In genomic region chr5:75185584-75185983, GRCm38 (mm10) we compare ENCODE assay signal across 17 mouse cellular contexts. TPM values are rescaled to one million over a fixed set of nuclear protein-coding genes. Genes with fewer than 3 reads are reported as not detected.
DNase-seq lines count a peak whose midpoint lies in the region; ATAC-seq and TF ChIP-seq lines count a peak whose summit lies in the region.
"Had no signal": no experiment of that assay in that cellular context is flagged by ENCODE, and none has a peak within 500 bp of the region (broad histone marks: within the 10 kb centered on the region; RNA-seq: fewer than 3 reads in every experiment).

No protein-coding gene starts in this region.

- TF ChIP-seq POLR2A in kidney, adult 2 months (IDR thresholded peaks at IDR 0.05; ENCODE audit: low read depth, low read length), result no peak

- 68% methylated on average over 7 of the region's 7 CpGs for WGBS in kidney, adult 2 months
- WGBS in stomach, embryonic 15.5 days, result 66% methylated on average over 7 of the region's 7 CpGs

- no peak overlapping the region for H3K4me2 ChIP-seq in stomach, embryonic 15.5 days
- H3K4me2 ChIP-seq: embryonic facial prominence, embryonic 12.5 days; forebrain, embryonic 12.5 days; hindbrain, embryonic 15.5 days; limb, embryonic 15.5 days; midbrain, embryonic 15.5 days; neural tube, embryonic 12.5 days had no signal

- no peaks in the 10 kb centered on the region for H3K9me3 ChIP-seq in stomach, embryonic 15.5 days
- H3K9me3 ChIP-seq: embryonic facial prominence, embryonic 12.5 days; forebrain, embryonic 12.5 days; hindbrain, embryonic 15.5 days; limb, embryonic 15.5 days; midbrain, embryonic 15.5 days; neural tube, embryonic 12.5 days had no signal

- ATAC-seq in stomach, embryonic 15.5 days (ENCODE audit: insufficient read depth, low FRiP score, low read depth), result peak; percentile 31; the same call in 1 of the 2 replicates
- ATAC-seq: midbrain, embryonic 15.5 days had no signal

- no peak for TF ChIP-seq CTCF in kidney, adult 2 months (conservative IDR thresholded peaks at IDR 0.05; ENCODE audit: insufficient read depth, insufficient read length, low read depth, low read length)

- H3K9ac ChIP-seq in stomach, embryonic 15.5 days, result no peak overlapping the region
- H3K9ac ChIP-seq: embryonic facial prominence, embryonic 12.5 days; forebrain, embryonic 12.5 days; hindbrain, embryonic 15.5 days; limb, embryonic 15.5 days; midbrain, embryonic 15.5 days; neural tube, embryonic 12.5 days had no signal

- H3K4me1 ChIP-seq in kidney, adult 2 months (ENCODE audit: control insufficient read depth, insufficient read depth, low read length), result no peaks in the 10 kb centered on the region
- no peaks in the 10 kb centered on the region; the same call in 1 of the 2 replicates for H3K4me1 ChIP-seq in stomach, embryonic 15.5 days
- H3K4me1 ChIP-seq: embryonic facial prominence, embryonic 12.5 days; forebrain, embryonic 12.5 days; limb, embryonic 15.5 days; midbrain, embryonic 15.5 days had no signal

- no peaks in the 10 kb centered on the region for H3K27me3 ChIP-seq in kidney, adult 2 months (replicated peaks; ENCODE audit: control insufficient read depth, insufficient read depth, low read length)
- no peaks in the 10 kb centered on the region for H3K27me3 ChIP-seq in stomach, embryonic 15.5 days (replicated peaks)
- H3K27me3 ChIP-seq: embryonic facial prominence, embryonic 12.5 days; forebrain, embryonic 12.5 days; hindbrain, embryonic 15.5 days; limb, embryonic 15.5 days; midbrain, embryonic 15.5 days; neural tube, embryonic 12.5 days had no signal

- DNase-seq in kidney, adult 2 months, result peak; percentile 7
- DNase-seq in kidney, adult 11 months, result no peak
- peak; percentile 42 for DNase-seq in lung, postnatal 10 days
- no peak for DNase-seq in lung, postnatal 4 days
- peak; percentile 66 for DNase-seq in fibroblast of lung, adult 2 months (ENCODE audit: low read depth)
- no peak for DNase-seq in ovary, adult 18-20 months (ENCODE audit: low spot score)
- DNase-seq in natural killer cell, adult 2 months (ENCODE audit: low spot score in 2 of 2), result no peak
- DNase-seq: adrenal gland, postnatal 10 days; right cerebral cortex, postnatal 4 days; thymus, postnatal 4 days had no signal

- no peak overlapping the region for H3K4me3 ChIP-seq in kidney, adult 2 months (ENCODE audit: insufficient read depth, low read depth, low read length)
- no peak overlapping the region for H3K4me3 ChIP-seq in stomach, embryonic 15.5 days (replicated peaks)
- H3K4me3 ChIP-seq: embryonic facial prominence, embryonic 12.5 days; forebrain, embryonic 12.5 days; hindbrain, embryonic 15.5 days; limb, embryonic 15.5 days; midbrain, embryonic 15.5 days; neural tube, embryonic 12.5 days had no signal

- H3K36me3 ChIP-seq in kidney, adult 2 months (ENCODE audit: control insufficient read depth, insufficient read depth, low read length), result no peaks in the 10 kb centered on the region
- H3K36me3 ChIP-seq in stomach, embryonic 15.5 days, result 0 out of 2 replicates have a peak, but pooled peaks cover 18% of the 10 kb centered on the region
- H3K36me3 ChIP-seq: hindbrain, embryonic 15.5 days; midbrain, embryonic 15.5 days; neural tube, embryonic 12.5 days had no signal

- no peak overlapping the region for H3K27ac ChIP-seq in kidney, adult 2 months (ENCODE audit: insufficient read depth, low read depth, low read length)
- no peak overlapping the region for H3K27ac ChIP-seq in stomach, embryonic 15.5 days
- H3K27ac ChIP-seq: embryonic facial prominence, embryonic 12.5 days; forebrain, embryonic 12.5 days; hindbrain, embryonic 15.5 days; limb, embryonic 15.5 days; midbrain, embryonic 15.5 days; neural tube, embryonic 12.5 days had no signal

RNA-seq across cellular contexts. Expression of gene Pdgfra, which starts 33.5 kb away (rescaled TPM):
- 22.6 and 26.0 TPM in 2 replicates for polyA plus RNA-seq in kidney, adult 2 months (2012; rRNA removed)
- 29.2 and 34.8 TPM in 2 replicates for polyA plus RNA-seq in stomach, embryonic 15.5 days (2015; fragmentation: Nextera tagmentation; extraction: Ambion mirVana)

Comparison
In these comparisons a context has a peak if more than half of its experiments do, and no peak if none do; other contexts are left out.
1. DNase-seq: peak in kidney, adult 2 months (single experiment), lung, postnatal 10 days (single experiment) and fibroblast of lung, adult 2 months (single experiment); none in kidney, adult 11 months (single experiment), lung, postnatal 4 days (0 of 2), ovary, adult 18-20 months (single experiment) and natural killer cell, adult 2 months (0 of 2).